Mouse (Mus musculus): ENCODE results near the gene Zfp362. TPM values are rescaled to one million over a fixed set of nuclear protein-coding genes. Genes with fewer than 3 reads are reported as not detected.

The Zfp362 gene
- polyA plus RNA-seq, 1 experiment from 2014 or later, result 31.3 TPM

DNA sequence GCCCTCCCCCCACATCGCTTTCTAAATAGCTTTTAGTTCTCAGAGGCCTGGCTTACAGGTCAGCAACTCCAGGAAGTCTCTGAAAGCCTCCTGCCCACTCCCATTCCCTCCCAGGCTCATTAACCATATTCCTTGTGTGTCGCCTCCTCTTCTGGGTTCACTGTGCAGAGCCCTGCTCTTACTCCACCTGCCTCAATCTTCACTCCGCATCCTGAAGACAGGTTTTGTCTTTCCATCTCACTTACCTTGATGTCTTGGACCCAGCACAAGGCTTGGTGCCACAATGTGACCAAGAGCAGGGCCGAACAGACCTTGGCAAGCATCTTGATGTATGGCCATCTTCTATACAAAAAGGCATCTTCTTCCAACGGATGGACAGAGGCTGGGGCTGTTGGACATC lies 46.6 kb downstream of the Zfp362 start:
- no peak overlapping the region for H3K4me2 ChIP-seq (ENCODE audit: low read length)
- ATAC-seq (replicated peaks; ENCODE audit: low FRiP score, low TSS enrichment, low read depth), result no peak
- 0 out of 2 replicates have a peak, but pooled peaks cover 8% of the 10 kb centered on the region for H3K36me3 ChIP-seq (ENCODE audit: control insufficient read depth, insufficient read depth, low read length)
- WGBS, result 74% methylated on average over 5 of the region's 5 CpGs
- DNase-seq (ENCODE audit: low spot score), result no peak
- H3K9ac ChIP-seq (ENCODE audit: low read length), result no peak overlapping the region
- no peak overlapping the region for H3K27ac ChIP-seq (ENCODE audit: low read depth)
- no peak overlapping the region for H3K4me3 ChIP-seq (ENCODE audit: low read depth, low read length)
- no peaks in the 10 kb centered on the region for H3K27me3 ChIP-seq (replicated peaks; ENCODE audit: control insufficient read depth, insufficient read depth, low read length)
- peaks cover 11% of the 10 kb centered on the region; the same call in 1 of the 2 replicates for H3K9me3 ChIP-seq (ENCODE audit: control insufficient read depth, low read length)
- H3K4me1 ChIP-seq (replicated peaks; ENCODE audit: control insufficient read depth, insufficient read depth, low read length), result no peaks in the 10 kb centered on the region

DNA sequence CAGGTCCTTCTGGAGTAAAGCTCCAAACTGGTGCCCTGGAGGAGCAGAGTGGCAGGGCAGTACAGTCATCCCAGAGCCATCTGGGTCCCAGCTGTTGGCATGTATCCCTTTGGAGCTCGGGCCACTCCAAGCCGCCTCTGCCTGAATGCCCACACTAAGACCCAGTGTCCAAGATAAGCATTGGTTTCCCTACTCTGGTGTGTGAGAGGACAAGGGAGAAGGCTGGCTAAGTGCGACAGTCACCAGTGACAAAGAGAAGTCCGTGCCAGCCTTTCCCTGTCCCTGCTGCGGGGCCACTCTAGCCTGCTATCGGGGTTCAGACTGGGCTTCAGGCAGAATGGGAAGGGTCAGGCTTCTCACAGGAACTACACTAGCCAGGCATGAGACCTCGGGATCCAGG lies 49.9 kb downstream of the Zfp362 start:
- no peak overlapping the region for H3K9ac ChIP-seq (ENCODE audit: low read length)
- peaks cover 41% of the 10 kb centered on the region for H3K36me3 ChIP-seq (ENCODE audit: control insufficient read depth, insufficient read depth, low read length)
- no peak overlapping the region for H3K4me2 ChIP-seq (ENCODE audit: low read length)
- no peak overlapping the region for H3K4me3 ChIP-seq (ENCODE audit: low read depth, low read length)
- DNase-seq (ENCODE audit: low spot score) (no peak), ATAC-seq (replicated peaks; ENCODE audit: low FRiP score, low TSS enrichment, low read depth) (0 out of 2 replicates have a peak, but pooled peaks have one; percentile 7)
- no peaks in the 10 kb centered on the region for H3K27me3 ChIP-seq (replicated peaks; ENCODE audit: control insufficient read depth, insufficient read depth, low read length)
- H3K4me1 ChIP-seq (replicated peaks; ENCODE audit: control insufficient read depth, insufficient read depth, low read length), result no peaks in the 10 kb centered on the region
- 76% methylated on average over 7 of the region's 7 CpGs for WGBS
- no peak overlapping the region for H3K27ac ChIP-seq (ENCODE audit: low read depth)
- no peaks in the 10 kb centered on the region for H3K9me3 ChIP-seq (ENCODE audit: control insufficient read depth, low read length)

DNA sequence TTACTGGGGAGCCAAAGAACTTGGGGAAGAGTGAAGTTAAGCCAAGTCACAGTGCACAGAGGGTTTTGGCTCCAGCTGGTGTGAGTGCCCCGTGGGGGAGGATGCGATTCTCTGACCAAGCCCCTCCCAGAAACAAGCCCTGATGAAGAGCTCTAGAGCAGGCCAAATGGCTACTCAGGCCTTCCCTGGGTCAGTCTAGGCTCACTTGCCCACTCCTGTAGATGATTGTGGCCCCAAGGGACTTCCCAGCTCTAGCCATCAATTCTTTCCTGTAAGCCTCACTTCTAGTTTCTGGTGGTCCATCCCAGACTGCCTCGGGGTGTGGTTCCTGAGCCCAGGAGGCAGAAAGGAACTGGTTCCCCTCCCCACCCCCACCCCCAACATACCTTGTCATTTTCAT lies 50.8 kb downstream of the Zfp362 start, which contains the start of gene A3galt2:
TSS of gene A3galt2 (plus strand) at position 301 of the 400 bp plus-strand sequence.
- Histone ChIP-seq H3K27ac (ENCODE audit: low read depth) (no peak within 1 kb of the TSS), H3K4me1 (replicated peaks; ENCODE audit: control insufficient read depth, insufficient read depth, low read length) (no peaks in the 10 kb centered on the region), H3K9ac (ENCODE audit: low read length) (no peak within 1 kb of the TSS), H3K9me3 (ENCODE audit: control insufficient read depth, low read length) (no peaks in the 10 kb centered on the region), H3K36me3 (ENCODE audit: control insufficient read depth, insufficient read depth, low read length) (peaks cover 49% of the 10 kb centered on the region), H3K4me2 (ENCODE audit: low read length) (no peak within 1 kb of the TSS), H3K4me3 (ENCODE audit: low read depth, low read length) (no peak within 1 kb of the TSS), H3K27me3 (replicated peaks; ENCODE audit: control insufficient read depth, insufficient read depth, low read length) (no peaks in the 10 kb centered on the region)
- 70% methylated on average over 3 of the region's 3 CpGs for WGBS
- DNase-seq (ENCODE audit: low spot score) (no peak), ATAC-seq (replicated peaks; ENCODE audit: low FRiP score, low TSS enrichment, low read depth) (no peak)

DNA sequence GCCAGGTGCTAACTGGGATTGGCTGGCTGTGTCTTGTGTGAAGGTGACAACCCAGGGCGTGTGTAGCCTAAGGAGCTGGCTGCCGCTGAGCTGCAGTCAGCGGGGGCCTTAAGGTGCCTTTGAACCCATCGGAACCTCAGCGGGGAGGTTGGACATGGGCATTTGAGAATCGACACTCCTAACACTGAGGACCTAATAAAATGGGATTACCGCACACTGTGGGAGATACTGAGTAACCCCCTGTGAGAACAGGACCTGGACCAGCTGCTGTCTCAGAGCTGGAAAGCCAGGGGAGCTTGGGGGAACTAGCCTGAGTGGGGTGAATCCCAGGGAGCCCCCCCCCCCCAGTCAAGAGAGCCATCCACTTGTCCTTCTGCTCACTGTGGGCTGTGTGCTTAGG lies 52.3 kb downstream of the Zfp362 start:
- no peaks in the 10 kb centered on the region for H3K27me3 ChIP-seq (replicated peaks; ENCODE audit: control insufficient read depth, insufficient read depth, low read length)
- DNase-seq (ENCODE audit: low spot score), result no peak
- H3K9ac ChIP-seq (ENCODE audit: low read length), result no peak overlapping the region
- no peaks in the 10 kb centered on the region for H3K9me3 ChIP-seq (ENCODE audit: control insufficient read depth, low read length)
- no peak overlapping the region for H3K4me3 ChIP-seq (ENCODE audit: low read depth, low read length)
- ATAC-seq (replicated peaks; ENCODE audit: low FRiP score, low TSS enrichment, low read depth), result no peak
- 88% methylated on average over 7 of the region's 7 CpGs for WGBS
- no peaks in the 10 kb centered on the region for H3K4me1 ChIP-seq (replicated peaks; ENCODE audit: control insufficient read depth, insufficient read depth, low read length)
- H3K36me3 ChIP-seq (ENCODE audit: control insufficient read depth, insufficient read depth, low read length), result peaks cover 64% of the 10 kb centered on the region
- H3K27ac ChIP-seq (ENCODE audit: low read depth), result no peak overlapping the region
- no peak overlapping the region for H3K4me2 ChIP-seq (ENCODE audit: low read length)

DNA sequence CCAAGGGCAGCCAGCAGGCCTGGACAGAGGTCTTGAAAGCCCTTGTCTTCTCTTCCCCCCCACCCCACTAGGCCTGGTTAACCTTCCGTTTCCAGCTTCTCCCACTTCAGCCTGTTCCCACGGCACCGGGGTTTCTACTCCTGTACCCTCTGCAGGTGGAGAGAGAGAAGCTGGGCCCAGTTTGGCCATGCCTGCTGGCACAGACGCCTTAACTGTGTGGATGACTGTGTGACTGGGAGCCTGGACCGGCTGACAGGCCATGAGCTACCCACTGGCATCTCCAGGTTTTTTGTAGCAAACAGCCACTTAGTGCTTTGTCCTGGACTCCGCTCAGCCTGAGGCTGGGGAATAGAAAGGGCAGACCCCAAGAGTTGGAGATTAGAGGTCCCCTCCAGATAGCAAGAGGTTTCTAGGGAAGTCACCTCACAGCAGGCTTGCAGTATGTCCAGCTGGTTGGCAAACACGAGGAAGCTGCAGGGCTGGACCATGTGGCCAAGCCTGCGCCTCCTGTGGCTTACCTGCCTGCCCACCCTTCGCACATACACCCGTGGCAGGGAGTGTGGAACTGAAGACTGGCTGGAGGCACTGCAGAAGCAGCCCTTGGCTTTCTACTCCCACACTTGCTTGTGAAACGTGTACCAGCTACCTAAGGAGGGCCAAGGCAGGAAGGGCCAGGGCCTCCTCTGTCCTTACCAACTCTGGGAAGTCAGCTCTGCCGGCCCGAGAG lies 53.7 kb downstream of the Zfp362 start:
- Histone ChIP-seq H3K27me3 (replicated peaks; ENCODE audit: control insufficient read depth, insufficient read depth, low read length) (no peaks in the 10 kb centered on the region), H3K9ac (ENCODE audit: low read length) (no peak overlapping the region), H3K9me3 (ENCODE audit: control insufficient read depth, low read length) (no peaks in the 10 kb centered on the region), H3K27ac (ENCODE audit: low read depth) (no peak overlapping the region), H3K4me3 (ENCODE audit: low read depth, low read length) (no peak overlapping the region), H3K4me1 (replicated peaks; ENCODE audit: control insufficient read depth, insufficient read depth, low read length) (no peaks in the 10 kb centered on the region), H3K36me3 (ENCODE audit: control insufficient read depth, insufficient read depth, low read length) (peaks cover 78% of the 10 kb centered on the region), H3K4me2 (ENCODE audit: low read length) (no peak overlapping the region)
- WGBS, result 86% methylated on average over 13 of the region's 13 CpGs
- ATAC-seq (replicated peaks; ENCODE audit: low FRiP score, low TSS enrichment, low read depth) (no peak), DNase-seq (ENCODE audit: low spot score) (no peak)

DNA sequence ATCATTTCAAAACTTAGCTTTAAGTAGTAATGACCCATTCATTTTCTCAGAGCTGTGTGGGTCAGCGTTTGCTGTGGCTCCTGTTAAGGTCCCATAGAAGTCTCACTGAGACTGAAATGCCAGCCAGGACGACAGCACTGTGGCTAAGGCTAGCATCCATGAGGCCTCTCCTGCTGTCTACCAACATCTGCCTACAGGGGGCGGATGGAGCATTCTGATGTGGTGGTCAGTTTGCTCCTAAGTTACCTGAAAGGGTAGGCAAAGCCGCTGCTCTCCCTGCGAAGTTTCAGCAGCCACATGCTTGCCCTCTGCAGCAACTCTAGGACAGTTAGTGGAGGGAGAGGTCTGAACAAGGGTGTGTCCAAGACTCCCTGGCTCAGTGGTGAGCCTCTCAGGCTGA lies 54.8 kb downstream of the Zfp362 start:
- WGBS, result 65% methylated on average over 5 of the region's 5 CpGs
- Histone ChIP-seq H3K4me3 (ENCODE audit: low read depth, low read length) (no peak overlapping the region), H3K27me3 (replicated peaks; ENCODE audit: control insufficient read depth, insufficient read depth, low read length) (no peaks in the 10 kb centered on the region), H3K27ac (ENCODE audit: low read depth) (no peak overlapping the region), H3K9ac (ENCODE audit: low read length) (no peak overlapping the region), H3K4me1 (replicated peaks; ENCODE audit: control insufficient read depth, insufficient read depth, low read length) (no peaks in the 10 kb centered on the region), H3K36me3 (ENCODE audit: control insufficient read depth, insufficient read depth, low read length) (peaks cover 90% of the 10 kb centered on the region), H3K4me2 (ENCODE audit: low read length) (no peak overlapping the region), H3K9me3 (ENCODE audit: control insufficient read depth, low read length) (no peaks in the 10 kb centered on the region)
- ATAC-seq (replicated peaks; ENCODE audit: low FRiP score, low TSS enrichment, low read depth) (no peak), DNase-seq (ENCODE audit: low spot score) (no peak)

DNA sequence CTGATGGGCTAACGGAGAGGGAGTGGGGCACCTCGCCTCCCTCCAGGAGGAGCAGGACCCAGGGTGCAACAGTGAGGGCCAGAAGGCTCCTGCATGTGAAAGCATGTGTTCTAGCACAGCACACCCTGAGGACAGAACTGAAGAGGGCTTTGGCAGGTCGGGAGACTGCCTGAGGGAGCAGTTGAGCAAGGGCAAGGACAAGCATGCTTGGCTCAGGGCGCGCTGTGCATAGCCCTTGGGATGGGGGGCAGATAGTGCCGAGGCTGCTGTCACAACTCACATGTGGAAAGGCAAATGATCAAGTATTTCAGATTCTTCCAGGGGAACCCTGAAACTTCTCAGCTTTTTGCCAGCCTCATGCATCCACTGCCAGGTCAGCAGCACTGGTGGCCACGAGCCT lies 57.5 kb downstream of the Zfp362 start:
- Histone ChIP-seq H3K4me2 (ENCODE audit: low read length) (no peak overlapping the region), H3K27me3 (replicated peaks; ENCODE audit: control insufficient read depth, insufficient read depth, low read length) (no peaks in the 10 kb centered on the region), H3K4me1 (replicated peaks; ENCODE audit: control insufficient read depth, insufficient read depth, low read length) (no peaks in the 10 kb centered on the region), H3K9ac (ENCODE audit: low read length) (no peak overlapping the region), H3K9me3 (ENCODE audit: control insufficient read depth, low read length) (no peaks in the 10 kb centered on the region), H3K36me3 (ENCODE audit: control insufficient read depth, insufficient read depth, low read length) (peaks cover 100% of the 10 kb centered on the region), H3K4me3 (ENCODE audit: low read depth, low read length) (no peak overlapping the region), H3K27ac (ENCODE audit: low read depth) (no peak overlapping the region)
- WGBS, result 86% methylated on average over 7 of the region's 7 CpGs
- ATAC-seq (replicated peaks; ENCODE audit: low FRiP score, low TSS enrichment, low read depth) (no peak), DNase-seq (ENCODE audit: low spot score) (no peak)

DNA sequence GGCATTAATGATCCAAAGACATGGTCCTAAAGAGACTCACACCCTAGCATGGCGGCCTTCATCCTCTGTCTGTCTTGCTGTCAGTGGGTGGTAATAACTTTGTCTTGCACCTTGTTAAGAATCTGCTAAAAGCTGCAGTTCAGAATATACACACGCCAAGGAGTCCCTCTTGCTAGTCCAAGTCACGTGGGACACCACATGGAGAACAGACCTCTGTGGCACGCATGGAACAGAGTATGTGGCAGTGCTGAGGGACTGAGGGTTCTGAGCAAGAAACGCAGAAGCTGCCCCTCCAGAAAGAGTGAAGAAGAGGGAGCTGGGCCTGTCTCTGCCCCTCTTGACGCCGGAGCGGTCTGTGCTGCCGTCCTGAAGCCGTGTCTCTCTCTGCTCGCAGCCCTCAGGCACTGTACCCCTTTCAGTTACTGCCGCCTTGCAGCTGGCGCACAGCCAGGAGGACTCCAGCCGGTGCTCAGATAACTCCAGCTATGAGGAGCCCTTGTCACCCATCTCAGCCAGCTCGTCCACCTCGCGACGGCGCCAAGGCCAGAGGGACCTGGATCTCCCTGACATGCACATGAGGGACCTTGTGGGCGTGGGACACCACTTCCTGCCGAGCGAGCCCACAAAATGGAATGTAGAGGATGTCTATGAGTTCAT lies 58.1 kb downstream of the Zfp362 start:
- DNase-seq (ENCODE audit: low spot score) (no peak), ATAC-seq (replicated peaks; ENCODE audit: low FRiP score, low TSS enrichment, low read depth) (no peak)
- Histone ChIP-seq H3K27me3 (replicated peaks; ENCODE audit: control insufficient read depth, insufficient read depth, low read length) (no peaks in the 10 kb centered on the region), H3K9me3 (ENCODE audit: control insufficient read depth, low read length) (no peaks in the 10 kb centered on the region), H3K36me3 (ENCODE audit: control insufficient read depth, insufficient read depth, low read length) (peaks cover 98% of the 10 kb centered on the region), H3K27ac (ENCODE audit: low read depth) (no peak overlapping the region), H3K4me1 (replicated peaks; ENCODE audit: control insufficient read depth, insufficient read depth, low read length) (0 out of 2 replicates have a peak, but pooled peaks cover under 1% of the 10 kb centered on the region), H3K9ac (ENCODE audit: low read length) (no peak overlapping the region), H3K4me3 (ENCODE audit: low read depth, low read length) (no peak overlapping the region), H3K4me2 (ENCODE audit: low read length) (no peak overlapping the region)
- WGBS, result 84% methylated on average over 22 of the region's 22 CpGs

DNA sequence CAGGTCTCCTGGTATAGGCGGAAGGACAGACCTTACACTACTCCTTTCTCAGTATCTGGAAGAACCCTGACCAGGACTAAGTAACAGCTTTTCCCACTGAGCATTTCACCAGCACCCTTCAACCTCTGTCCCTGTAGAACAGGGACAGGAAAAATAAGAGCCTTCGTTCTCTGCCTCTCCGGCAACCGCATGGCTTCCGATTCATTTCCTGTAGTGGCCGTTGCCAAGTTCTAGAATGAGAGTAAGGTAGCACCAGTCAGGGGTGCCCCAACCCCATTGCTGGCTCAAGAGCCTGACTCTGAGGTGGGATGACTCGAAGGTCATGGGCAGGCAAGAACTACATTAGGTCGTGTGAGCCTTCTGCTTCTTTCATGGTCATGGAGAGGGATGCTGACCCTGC lies 60.7 kb downstream of the Zfp362 start:
- peaks cover 72% of the 10 kb centered on the region for H3K36me3 ChIP-seq (ENCODE audit: control insufficient read depth, insufficient read depth, low read length)
- no peak overlapping the region for H3K4me3 ChIP-seq (ENCODE audit: low read depth, low read length)
- 89% methylated on average over 8 of the region's 8 CpGs for WGBS
- H3K27me3 ChIP-seq (replicated peaks; ENCODE audit: control insufficient read depth, insufficient read depth, low read length), result no peaks in the 10 kb centered on the region
- ATAC-seq (replicated peaks; ENCODE audit: low FRiP score, low TSS enrichment, low read depth), result no peak
- no peak overlapping the region for H3K27ac ChIP-seq (ENCODE audit: low read depth)
- H3K4me1 ChIP-seq (replicated peaks; ENCODE audit: control insufficient read depth, insufficient read depth, low read length), result peaks cover 12% of the 10 kb centered on the region
- no peak overlapping the region for H3K4me2 ChIP-seq (ENCODE audit: low read length)
- no peak for DNase-seq (ENCODE audit: low spot score)
- H3K9ac ChIP-seq (ENCODE audit: low read length), result no peak overlapping the region
- no peaks in the 10 kb centered on the region for H3K9me3 ChIP-seq (ENCODE audit: control insufficient read depth, low read length)

Data from intestine, embryonic 14.5 days (tissue).